13 mouse cellular contexts compared by ENCODE assay signal in genomic region chr2:72782355-72782754, GRCm38 (mm10).
A peak's percentile ranks its signal among the peaks of the same experiment; 100 is the strongest.
DNase-seq lines count a peak whose midpoint lies in the region; ATAC-seq lines count a peak whose summit lies in the region.
"Had no signal": no experiment of that assay in that cellular context is flagged by ENCODE, and none has a peak within 500 bp of the region (broad histone marks: within the 10 kb centered on the region; RNA-seq: fewer than 3 reads in every experiment).

No protein-coding gene starts in this region.

- ATAC-seq in embryonic facial prominence, embryonic 14.5 days (ENCODE audit: low read depth): peak; percentile 48; the same call in 1 of the 2 replicates
- no peak for ATAC-seq in kidney, embryonic 15.5 days (replicated peaks; ENCODE audit: low FRiP score)

- H3K4me2 ChIP-seq in embryonic facial prominence, embryonic 14.5 days (ENCODE audit: low read depth, low read length): no peak overlapping the region
- no peak overlapping the region for H3K4me2 ChIP-seq in kidney, embryonic 15.5 days
- H3K4me2 ChIP-seq: hindbrain, embryonic 12.5 days; limb, embryonic 15.5 days; midbrain, embryonic 15.5 days had no signal

- H3K27me3 ChIP-seq in embryonic facial prominence, embryonic 14.5 days (replicated peaks; ENCODE audit: control insufficient read depth, insufficient read depth, low read length): no peaks in the 10 kb centered on the region
- no peaks in the 10 kb centered on the region for H3K27me3 ChIP-seq in embryonic facial prominence, embryonic 10.5 days (replicated peaks; ENCODE audit: low read depth, poor library complexity, severe bottlenecking)
- no peaks in the 10 kb centered on the region for H3K27me3 ChIP-seq in kidney, embryonic 15.5 days
- H3K27me3 ChIP-seq: hindbrain, embryonic 12.5 days; limb, embryonic 15.5 days; midbrain, embryonic 15.5 days had no signal

- no peak overlapping the region for H3K9ac ChIP-seq in embryonic facial prominence, embryonic 14.5 days (ENCODE audit: low read depth, low read length)
- no peak overlapping the region for H3K9ac ChIP-seq in kidney, embryonic 15.5 days
- H3K9ac ChIP-seq: hindbrain, embryonic 12.5 days; limb, embryonic 15.5 days; midbrain, embryonic 15.5 days had no signal

- DNase-seq in embryonic facial prominence, embryonic 14.5 days (ENCODE audit: low spot score): peak; percentile 60
- no peak for DNase-seq in embryonic facial prominence, embryonic 10.5 days (ENCODE audit: low spot score)
- DNase-seq in kidney, adult 8-10 months: peak; percentile 17 to 21
- peak; percentile 34 to 57 for DNase-seq in kidney, postnatal 25 days
- peak; percentile 51 for DNase-seq in lung, postnatal 25 days (ENCODE audit: low spot score)
- no peak for DNase-seq in thymus, adult 18-20 months
- DNase-seq in urinary bladder, postnatal 4 days (ENCODE audit: low spot score in 2 of 2): no peak
- DNase-seq: adrenal gland, postnatal 25 days; thymus, postnatal 4 days had no signal

- WGBS in embryonic facial prominence, embryonic 14.5 days: 31% methylated on average over 7 of the region's 7 CpGs
- WGBS in embryonic facial prominence, embryonic 10.5 days: 69% methylated on average over 7 of the region's 7 CpGs
- 51% methylated on average over 7 of the region's 7 CpGs for WGBS in kidney, embryonic 15.5 days

- H3K27ac ChIP-seq in embryonic facial prominence, embryonic 14.5 days (replicated peaks; ENCODE audit: low read depth, low read length): no peak overlapping the region
- H3K27ac ChIP-seq in embryonic facial prominence, embryonic 10.5 days (replicated peaks): no peak overlapping the region
- no peak overlapping the region for H3K27ac ChIP-seq in kidney, embryonic 15.5 days
- H3K27ac ChIP-seq: limb, embryonic 15.5 days had no signal

- H3K9me3 ChIP-seq in embryonic facial prominence, embryonic 14.5 days (ENCODE audit: control insufficient read depth, low read length): no peaks in the 10 kb centered on the region
- H3K9me3 ChIP-seq in embryonic facial prominence, embryonic 10.5 days: no peaks in the 10 kb centered on the region
- no peaks in the 10 kb centered on the region for H3K9me3 ChIP-seq in kidney, embryonic 15.5 days (replicated peaks)
- H3K9me3 ChIP-seq: hindbrain, embryonic 12.5 days; limb, embryonic 15.5 days; midbrain, embryonic 15.5 days had no signal

- H3K4me3 ChIP-seq in embryonic facial prominence, embryonic 14.5 days (ENCODE audit: low read depth, low read length): no peak overlapping the region
- H3K4me3 ChIP-seq in embryonic facial prominence, embryonic 10.5 days: no peak overlapping the region
- no peak overlapping the region for H3K4me3 ChIP-seq in kidney, embryonic 15.5 days (replicated peaks)
- H3K4me3 ChIP-seq: hindbrain, embryonic 12.5 days; limb, embryonic 15.5 days; midbrain, embryonic 15.5 days had no signal

- H3K4me1 ChIP-seq in embryonic facial prominence, embryonic 14.5 days (ENCODE audit: control insufficient read depth, insufficient read depth, low read length): peaks cover 25% of the 10 kb centered on the region
- H3K4me1 ChIP-seq in embryonic facial prominence, embryonic 10.5 days: peaks cover 25% of the 10 kb centered on the region
- no peaks in the 10 kb centered on the region for H3K4me1 ChIP-seq in kidney, embryonic 15.5 days

- H3K36me3 ChIP-seq in embryonic facial prominence, embryonic 14.5 days (ENCODE audit: control insufficient read depth, insufficient read depth, low read length): no peaks in the 10 kb centered on the region
- no peaks in the 10 kb centered on the region for H3K36me3 ChIP-seq in embryonic facial prominence, embryonic 10.5 days (replicated peaks)
- no peaks in the 10 kb centered on the region for H3K36me3 ChIP-seq in kidney, embryonic 15.5 days
- H3K36me3 ChIP-seq: hindbrain, embryonic 12.5 days; limb, embryonic 15.5 days; midbrain, embryonic 15.5 days had no signal

Comparison
In these comparisons a context has a peak if more than half of its experiments do, and no peak if none do; other contexts are left out.
1. DNase-seq: peak in embryonic facial prominence, embryonic 14.5 days (single experiment), kidney, adult 8-10 months (2 of 2), kidney, postnatal 25 days (2 of 2) and lung, postnatal 25 days (single experiment); none in embryonic facial prominence, embryonic 10.5 days (single experiment), thymus, adult 18-20 months (0 of 2) and urinary bladder, postnatal 4 days (0 of 2).